Mouse (Mus musculus) heart, embryonic 13.5 days (tissue): Measurements from ENCODE around the gene Orc5. TPM values are rescaled to one million over a fixed set of nuclear protein-coding genes. Genes with fewer than 3 reads are reported as not detected.
"Not testable (repeated sequence)": the region's sequence is repeated elsewhere in the genome, so short reads cannot be mapped to it uniquely, and the experiment has no call there.

Experiments used
- ATAC-seq: fragments of 200-750 bp; cut with Nextera tagmentation; 2 replicates; pipeline ENCODE4 v1.8.0; 2017; ENCODE audit warnings: moderate TSS enrichment; ENCODE audit not compliant: insufficient number of reproducible peaks, low FRiP score, low TSS enrichment; ENCODE audit errors: extremely low read depth
- H3K27ac ChIP-seq: fragments of 300-500 bp; sonication (generic); replicated peaks from 2 replicates; pipeline ENCODE4 v1.5.1; 2015; ENCODE audit warnings: moderate library complexity, mild to moderate bottlenecking, inconsistent platforms
- H3K27me3 ChIP-seq: fragments of 300-500 bp; sonication (generic); replicated peaks from 2 replicates; pipeline ENCODE4 v1.6.1; 2015; ENCODE audit warnings: mild to moderate bottlenecking, inconsistent platforms
- H3K36me3 ChIP-seq: fragments of 300-500 bp; sonication (generic); 2 replicates; pipeline ENCODE4 v1.6.1; 2015; ENCODE audit warnings: mild to moderate bottlenecking, inconsistent platforms
- H3K4me1 ChIP-seq: fragments of 300-500 bp; sonication (generic); 2 replicates; pipeline ENCODE4 v1.6.1; 2015; ENCODE audit warnings: inconsistent platforms
- H3K4me2 ChIP-seq: fragments of 300-500 bp; sonication (generic); 2 replicates; pipeline ENCODE4 v1.6.1; 2015; ENCODE audit warnings: inconsistent platforms, mild to moderate bottlenecking, moderate library complexity
- H3K4me3 ChIP-seq: fragments of 300-500 bp; sonication (generic); 2 replicates; pipeline ENCODE4 v1.5.1; 2015; ENCODE audit warnings: moderate library complexity, mild to moderate bottlenecking, inconsistent platforms
- H3K9ac ChIP-seq: fragments of 300-500 bp; sonication (generic); 2 replicates; pipeline ENCODE4 v1.6.1; 2015; ENCODE audit warnings: inconsistent platforms, mild to moderate bottlenecking, moderate library complexity
- H3K9me3 ChIP-seq: fragments of 300-500 bp; sonication (generic); 2 replicates; pipeline ENCODE4 v1.6.1; 2016; ENCODE audit warnings: inconsistent platforms
- WGBS: fragments of 180-500 bp; shearing (Covaris S2); methylation state at CpG from one replicate; pipeline ENCODE4 v1.1.7; 2015; ENCODE audit warnings: mixed read lengths; 5-methylcytosine and 5-hydroxymethylcytosine counted together
- polyA plus RNA-seq: library from polyadenylated mRNA; unstranded; fragments of >200 nt; fragmentation: Nextera tagmentation; extraction: Ambion mirVana; gene quantifications from 2 replicates; pipeline ENCODE4 v1.2.1, GENCODE M21; 2015

The Orc5 gene
- polyA plus RNA-seq, 1 experiment from 2014 or later = 28.0 TPM

GRCm38 (mm10) chr5:22532571-22532970 lies 17.7 kb downstream of the Orc5 start:
- no peaks in the 10 kb centered on the region for H3K9me3 ChIP-seq
- no peak overlapping the region for H3K4me2 ChIP-seq
- no peak overlapping the region for H3K9ac ChIP-seq
- no peaks in the 10 kb centered on the region for H3K27me3 ChIP-seq
- no peaks in the 10 kb centered on the region for H3K4me1 ChIP-seq
- H3K36me3 ChIP-seq = peaks cover 58% of the 10 kb centered on the region
- no peak overlapping the region for H3K27ac ChIP-seq
- no peak for ATAC-seq
- H3K4me3 ChIP-seq = no peak overlapping the region
- WGBS = 83% methylated on average over 5 of the region's 5 CpGs

DNA sequence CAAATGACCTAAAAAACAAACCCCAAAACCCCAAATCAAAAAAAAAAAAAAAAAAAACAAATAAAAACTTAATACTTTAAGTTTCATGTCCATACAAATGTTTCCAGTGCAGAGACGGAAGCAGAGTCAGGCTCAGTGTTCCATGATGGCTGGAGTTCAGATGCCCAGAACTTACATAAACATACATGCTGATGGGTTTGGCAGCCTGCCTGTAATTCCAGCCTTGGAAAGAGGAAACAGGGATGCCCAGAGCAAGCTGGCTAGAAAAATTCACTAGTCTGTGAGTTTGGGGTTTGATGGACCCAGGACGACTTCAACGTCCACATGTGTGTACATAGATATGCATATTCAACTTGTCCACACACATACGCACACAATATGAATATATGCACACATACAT lies 27.6 kb downstream of the Orc5 start:
- Histone ChIP-seq H3K4me3 (no peak overlapping the region), H3K27ac (no peak overlapping the region), H3K27me3 (no peaks in the 10 kb centered on the region), H3K9ac (no peak overlapping the region), H3K36me3 (peaks cover 63% of the 10 kb centered on the region), H3K4me2 (no peak overlapping the region), H3K4me1 (no peaks in the 10 kb centered on the region), H3K9me3 (no peaks in the 10 kb centered on the region)
- no peak for ATAC-seq
- WGBS = 79% methylated on average over 4 of the region's 4 CpGs

- H3K9me3 ChIP-seq = no peaks in the 10 kb centered on the region
- H3K27ac ChIP-seq = no peak overlapping the region
- no peak overlapping the region for H3K4me3 ChIP-seq
- no peak overlapping the region for H3K9ac ChIP-seq
- H3K4me1 ChIP-seq = no peaks in the 10 kb centered on the region
- ATAC-seq = no peak
- H3K4me2 ChIP-seq = no peak overlapping the region
- 92% methylated on average over 2 of the region's 2 CpGs for WGBS
- no peaks in the 10 kb centered on the region for H3K27me3 ChIP-seq
- H3K36me3 ChIP-seq = peaks cover 57% of the 10 kb centered on the region
Measured at GRCm38 (mm10) chr5:22519708-22520107, 30.5 kb downstream of the Orc5 start.

DNA sequence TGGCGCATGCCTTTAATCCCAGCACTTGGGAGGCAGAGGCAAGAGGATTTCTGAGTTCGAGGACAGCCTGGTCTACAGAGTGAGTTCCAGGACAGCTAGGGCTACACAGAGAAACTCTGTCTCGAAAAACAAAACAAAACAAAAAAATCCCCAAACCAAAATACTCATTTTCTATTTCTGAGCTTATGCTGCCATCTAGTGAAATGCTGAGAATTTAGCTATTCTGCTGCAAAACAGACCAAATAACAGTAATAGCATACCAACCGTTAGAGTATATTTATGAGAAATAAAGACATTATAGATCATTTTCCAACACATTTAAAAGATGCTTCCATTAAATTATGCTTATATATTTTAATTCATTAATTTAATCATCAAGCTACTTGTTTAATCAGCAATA lies 34.5 kb downstream of the Orc5 start:
- H3K9me3 ChIP-seq, H3K27me3 ChIP-seq, H3K4me1 ChIP-seq, H3K9ac ChIP-seq, H3K27ac ChIP-seq, H3K4me3 ChIP-seq, H3K4me2 ChIP-seq, ATAC-seq: not testable (repeated sequence)
- WGBS = 78% methylated on average over 4 of the region's 4 CpGs
- peaks cover 40% of the 10 kb centered on the region for H3K36me3 ChIP-seq

- no CpG with 5 or more reads among the region's 7 CpGs for WGBS
Measured at GRCm38 (mm10) chr5:22514231-22514630, 36.0 kb downstream of the Orc5 start.

DNA sequence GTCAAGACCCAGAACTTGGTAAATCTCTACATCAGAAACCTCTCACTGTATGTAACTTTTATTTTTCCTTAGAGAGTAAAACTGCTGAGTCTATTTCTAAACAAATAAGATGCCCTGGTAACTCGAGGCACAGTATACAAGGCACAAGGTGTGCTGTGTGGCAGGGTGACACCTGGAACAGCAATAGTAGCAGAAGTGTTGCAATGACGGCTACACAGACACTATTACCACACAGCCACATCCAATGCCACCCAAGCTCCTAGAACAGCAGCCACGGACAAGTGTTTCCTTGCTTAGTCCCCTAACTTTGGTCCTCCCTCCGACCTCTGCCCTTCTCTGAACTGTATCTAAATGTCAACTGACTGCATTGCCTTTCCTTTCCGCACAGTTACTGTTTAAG lies 37.6 kb downstream of the Orc5 start:
- H3K4me2 ChIP-seq, H3K4me1 ChIP-seq, H3K9me3 ChIP-seq, H3K27ac ChIP-seq, H3K4me3 ChIP-seq, ATAC-seq, H3K27me3 ChIP-seq, H3K9ac ChIP-seq: not testable (repeated sequence)
- no CpG with 5 or more reads among the region's 5 CpGs for WGBS
- peaks cover 21% of the 10 kb centered on the region for H3K36me3 ChIP-seq

More at GRCm38 (mm10) chr5:22514231-22514630, 36.0 kb downstream of the Orc5 start:
- H3K27ac ChIP-seq, H3K9me3 ChIP-seq, H3K4me2 ChIP-seq, ATAC-seq, H3K27me3 ChIP-seq, H3K4me1 ChIP-seq, H3K9ac ChIP-seq, H3K4me3 ChIP-seq: not testable (repeated sequence)
- H3K36me3 ChIP-seq = peaks cover 26% of the 10 kb centered on the region

GRCm38 (mm10) chr5:22511824-22512223 lies 38.4 kb downstream of the Orc5 start:
- Histone ChIP-seq H3K36me3 (peaks cover 21% of the 10 kb centered on the region), H3K9ac (no peak overlapping the region), H3K4me2 (no peak overlapping the region), H3K9me3 (no peaks in the 10 kb centered on the region), H3K4me3 (no peak overlapping the region), H3K27me3 (no peaks in the 10 kb centered on the region), H3K4me1 (no peaks in the 10 kb centered on the region), H3K27ac (no peak overlapping the region)
- 70% methylated on average over 8 of the region's 8 CpGs for WGBS
- no peak for ATAC-seq

- H3K27me3 ChIP-seq = no peaks in the 10 kb centered on the region
- no peak overlapping the region for H3K4me2 ChIP-seq
- H3K4me1 ChIP-seq = no peaks in the 10 kb centered on the region
- ATAC-seq = no peak
- no peak overlapping the region for H3K27ac ChIP-seq
- no peaks in the 10 kb centered on the region for H3K9me3 ChIP-seq
- H3K4me3 ChIP-seq = no peak overlapping the region
- no peak overlapping the region for H3K9ac ChIP-seq
- WGBS = 81% methylated on average over 5 of the region's 5 CpGs
- H3K36me3 ChIP-seq = peaks cover 18% of the 10 kb centered on the region
Measured at GRCm38 (mm10) chr5:22508560-22508959, 41.7 kb downstream of the Orc5 start.

DNA sequence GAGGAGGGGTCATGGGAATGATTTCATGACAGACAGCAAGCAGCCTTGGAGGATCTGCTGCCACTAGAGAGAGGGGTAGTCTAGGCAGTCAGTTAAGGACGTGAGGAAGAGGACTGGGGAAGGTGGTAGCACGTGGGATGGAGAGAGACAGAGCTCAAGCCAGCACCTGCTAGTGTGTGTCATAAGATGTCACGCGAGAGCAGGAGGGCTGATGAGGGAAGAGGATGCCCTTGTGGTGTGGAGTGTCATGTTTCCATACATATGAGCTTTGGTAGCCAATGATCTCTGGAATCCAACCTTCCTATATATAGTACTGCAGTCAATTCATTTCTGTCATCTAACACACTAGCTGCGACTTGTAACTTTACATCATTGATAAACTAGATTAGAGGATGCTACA lies 50.8 kb downstream of the Orc5 start:
- peaks cover 4% of the 10 kb centered on the region; the same call in 1 of the 2 replicates for H3K4me1 ChIP-seq
- no peak overlapping the region for H3K4me2 ChIP-seq
- no peak overlapping the region for H3K4me3 ChIP-seq
- no peaks in the 10 kb centered on the region for H3K9me3 ChIP-seq
- H3K27me3 ChIP-seq = no peaks in the 10 kb centered on the region
- peaks cover 27% of the 10 kb centered on the region for H3K36me3 ChIP-seq
- no peak overlapping the region for H3K27ac ChIP-seq
- no peak overlapping the region for H3K9ac ChIP-seq
- ATAC-seq = no peak
- 88% methylated on average over 5 of the region's 5 CpGs for WGBS

DNA sequence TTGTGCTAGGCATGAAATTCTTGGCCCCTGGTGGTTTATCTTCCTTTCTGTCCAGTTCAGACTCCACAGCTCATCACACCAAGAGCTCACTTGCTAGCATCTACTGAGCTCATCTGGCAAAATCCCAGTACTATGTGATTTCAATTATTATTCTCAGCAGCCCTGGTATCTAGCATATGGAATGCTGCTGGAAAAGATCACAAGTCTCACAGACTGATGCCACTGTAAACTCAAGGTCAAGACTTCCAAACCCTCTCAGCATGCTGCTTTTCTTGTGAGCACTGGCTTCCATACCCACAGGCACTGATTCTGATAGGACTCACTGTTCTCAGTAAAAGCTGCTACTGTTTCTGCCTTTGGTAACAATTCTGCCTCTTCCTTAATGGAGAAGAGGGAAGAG lies 59.1 kb downstream of the Orc5 start:
- Histone ChIP-seq H3K9ac (no peak overlapping the region), H3K4me3 (no peak overlapping the region), H3K36me3 (peaks cover 21% of the 10 kb centered on the region), H3K27ac (no peak overlapping the region; the same call in 1 of the 2 replicates), H3K4me1 (no peaks in the 10 kb centered on the region), H3K9me3 (no peaks in the 10 kb centered on the region), H3K4me2 (no peak overlapping the region), H3K27me3 (no peaks in the 10 kb centered on the region)
- ATAC-seq = no peak

DNA sequence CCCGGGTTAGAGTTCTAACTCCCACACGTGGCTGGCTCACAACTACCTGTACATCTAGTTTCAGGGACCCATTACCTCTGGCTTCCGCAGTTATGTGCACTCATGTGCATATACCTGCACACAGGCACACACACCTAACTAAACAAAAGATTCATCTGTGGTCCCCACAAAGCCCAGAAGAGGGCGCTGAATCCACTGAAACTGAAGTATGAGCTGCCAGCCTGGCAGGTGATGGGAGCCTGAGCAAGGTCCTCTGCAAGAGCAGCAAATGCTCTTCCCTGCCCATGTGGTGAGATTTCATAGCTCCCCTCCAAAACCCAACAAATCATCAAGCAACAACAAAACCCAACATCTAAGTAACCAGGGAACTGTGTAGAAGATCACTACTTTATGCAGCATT lies 61.1 kb downstream of the Orc5 start:
- H3K27ac ChIP-seq = no peak overlapping the region
- no peak overlapping the region for H3K4me3 ChIP-seq
- peaks cover 36% of the 10 kb centered on the region for H3K36me3 ChIP-seq
- 70% methylated on average over 4 of the region's 4 CpGs for WGBS
- ATAC-seq = no peak
- no peaks in the 10 kb centered on the region for H3K4me1 ChIP-seq
- H3K9me3 ChIP-seq = no peaks in the 10 kb centered on the region
- no peaks in the 10 kb centered on the region for H3K27me3 ChIP-seq
- no peak overlapping the region for H3K4me2 ChIP-seq
- no peak overlapping the region for H3K9ac ChIP-seq

GRCm38 (mm10) chr5:22486601-22487206 lies 63.5 kb downstream of the Orc5 start:
- no peak overlapping the region for H3K9ac ChIP-seq

More at GRCm38 (mm10) chr5:22486601-22487206, 63.5 kb downstream of the Orc5 start:
- Histone ChIP-seq H3K4me2 (no peak overlapping the region), H3K4me3 (no peak overlapping the region), H3K27ac (no peak overlapping the region), H3K36me3 (peaks cover 42% of the 10 kb centered on the region), H3K4me1 (no peaks in the 10 kb centered on the region), H3K27me3 (no peaks in the 10 kb centered on the region), H3K9me3 (no peaks in the 10 kb centered on the region)
- 71% methylated on average over 6 of the region's 6 CpGs for WGBS
- ATAC-seq = no peak
